9 mouse cellular contexts compared by ENCODE assay signal in genomic region chr3:109309317-109310265, GRCm38 (mm10). TPM values are rescaled to one million over a fixed set of nuclear protein-coding genes. Genes with fewer than 3 reads are reported as not detected.
DNase-seq lines count a peak whose midpoint lies in the region; ATAC-seq and TF ChIP-seq lines count a peak whose summit lies in the region.
"Had no signal": no experiment of that assay in that cellular context is flagged by ENCODE, and none has a peak within 500 bp of the region (broad histone marks: within the 10 kb centered on the region; RNA-seq: fewer than 3 reads in every experiment).

No protein-coding gene starts in this region.

- ATAC-seq in heart, embryonic 11.5 days (replicated peaks; ENCODE audit: insufficient number of reproducible peaks, low FRiP score, low TSS enrichment): peak; percentile 53; the same call in 1 of the 2 replicates
- ATAC-seq in frontal cortex, adult (ENCODE audit: low TSS enrichment): no peak
- no peak for ATAC-seq in cerebellum, adult (ENCODE audit: insufficient number of reproducible peaks, low FRiP score, low TSS enrichment)
- ATAC-seq in hindbrain, embryonic 14.5 days (ENCODE audit: low FRiP score): no peak; the same call in 1 of the 2 replicates

- DNase-seq in adipocyte (ENCODE audit: low spot score): peak; percentile 82
- peak; percentile 54 to 61 for DNase-seq in kidney, postnatal 36 days
- DNase-seq in right cerebral cortex, postnatal 4 days: no peak
- no peak for DNase-seq in hindbrain, embryonic 14.5 days (ENCODE audit: low spot score)

- no peaks in the 10 kb centered on the region for H3K36me3 ChIP-seq in C2C12 (ENCODE audit: control insufficient read depth, insufficient read depth)
- H3K36me3 ChIP-seq in heart, embryonic 11.5 days (ENCODE audit: control insufficient read depth, insufficient read depth, low read length): no peaks in the 10 kb centered on the region
- no peaks in the 10 kb centered on the region for H3K36me3 ChIP-seq in hindbrain, embryonic 14.5 days (replicated peaks; ENCODE audit: control insufficient read depth, insufficient read depth)
- H3K36me3 ChIP-seq: neural tube, embryonic 12.5 days had no signal

- H3K79me2 ChIP-seq in C2C12 (ENCODE audit: control insufficient read depth, insufficient read depth): no peaks in the 10 kb centered on the region

- WGBS in heart, embryonic 11.5 days (ENCODE audit: insufficient replicate concordance): 69% methylated on average over 18 of the region's 18 CpGs
- WGBS in hindbrain, embryonic 14.5 days: 85% methylated on average over 18 of the region's 18 CpGs

- no peak overlapping the region; the same call in 1 of the 2 replicates for H3K4me2 ChIP-seq in heart, embryonic 11.5 days
- H3K4me2 ChIP-seq in hindbrain, embryonic 14.5 days (replicated peaks): no peak overlapping the region
- H3K4me2 ChIP-seq: neural tube, embryonic 12.5 days had no signal

- peak overlapping the region; percentile 12; the same call in 1 of the 2 replicates for H3K27ac ChIP-seq in heart, embryonic 11.5 days (ENCODE audit: low read depth, low read length)
- no peak overlapping the region for H3K27ac ChIP-seq in hindbrain, embryonic 14.5 days
- H3K27ac ChIP-seq: neural tube, embryonic 12.5 days had no signal

- no peak overlapping the region for H3ac ChIP-seq in C2C12 (ENCODE audit: control insufficient read depth, insufficient read length, low read depth)

- no peaks in the 10 kb centered on the region for H3K9me3 ChIP-seq in heart, embryonic 11.5 days (replicated peaks; ENCODE audit: control insufficient read depth, low read length)
- no peaks in the 10 kb centered on the region for H3K9me3 ChIP-seq in hindbrain, embryonic 14.5 days (ENCODE audit: control insufficient read depth, low read length)
- H3K9me3 ChIP-seq: neural tube, embryonic 12.5 days had no signal

- H3K27me3 ChIP-seq in C2C12 (ENCODE audit: control insufficient read depth, insufficient read depth, insufficient read length): no peaks in the 10 kb centered on the region
- no peaks in the 10 kb centered on the region for H3K27me3 ChIP-seq in heart, embryonic 11.5 days (ENCODE audit: control insufficient read depth, insufficient read depth, low read length)
- H3K27me3 ChIP-seq in hindbrain, embryonic 14.5 days (ENCODE audit: control insufficient read depth, insufficient read depth, low read length): no peaks in the 10 kb centered on the region
- H3K27me3 ChIP-seq: neural tube, embryonic 12.5 days had no signal

- no peak overlapping the region for H3K4me3 ChIP-seq in C2C12 (ENCODE audit: insufficient read depth, poor library complexity, severe bottlenecking)
- no peak overlapping the region for H3K4me3 ChIP-seq in heart, embryonic 11.5 days (ENCODE audit: low read depth, low read length)
- H3K4me3 ChIP-seq in hindbrain, embryonic 14.5 days (replicated peaks; ENCODE audit: low read length): no peak overlapping the region
- H3K4me3 ChIP-seq: neural tube, embryonic 12.5 days had no signal

- H3K9ac ChIP-seq in heart, embryonic 11.5 days (ENCODE audit: low read depth, low read length): no peak overlapping the region
- no peak overlapping the region for H3K9ac ChIP-seq in hindbrain, embryonic 14.5 days
- H3K9ac ChIP-seq: neural tube, embryonic 12.5 days had no signal

- H3K4me1 ChIP-seq in heart, embryonic 11.5 days (ENCODE audit: control insufficient read depth, insufficient read depth, low read length): peaks cover 11% of the 10 kb centered on the region; the same call in 1 of the 2 replicates
- no peaks in the 10 kb centered on the region for H3K4me1 ChIP-seq in hindbrain, embryonic 14.5 days (replicated peaks; ENCODE audit: control insufficient read depth, insufficient read depth, low read length)
- H3K4me1 ChIP-seq: neural tube, embryonic 12.5 days had no signal

- TF ChIP-seq CTCF in C2C12 (IDR thresholded peaks at IDR 0.05; ENCODE audit: control insufficient read depth, insufficient read depth, insufficient read length): no peak

- H3K79me3 ChIP-seq in C2C12 (ENCODE audit: low read depth): no peaks in the 10 kb centered on the region

TF ChIP-seq in C2C12, 6 proteins besides CTCF, POLR2A, EP300 and RAD21:
- peak; percentile 88 for TF ChIP-seq MYOD1 (IDR thresholded peaks at IDR 0.05; ENCODE audit: control insufficient read depth, insufficient read length, low read depth)
- no peak for TF ChIP-seq MAX (IDR thresholded peaks at IDR 0.05)

RNA-seq across cellular contexts. Expression of gene Vav3, which starts 30.9 kb away (rescaled TPM):
- polyA plus RNA-seq in C2C12 (2012; fragmentation: generic; extraction: Trizol): 2.2 TPM
- polyA plus RNA-seq in heart, embryonic 11.5 days (2014; fragmentation: Nextera tagmentation; extraction: Ambion mirVana): 12.9 TPM in 2 replicates
- polyA plus RNA-seq in hindbrain, embryonic 14.5 days (2014; fragmentation: Nextera tagmentation; extraction: Ambion mirVana): 15.5 and 18.8 TPM in 2 replicates

Comparison
In these comparisons a context has a peak if more than half of its experiments do, and no peak if none do; other contexts are left out.
1. DNase-seq: peak in adipocyte (single experiment) and kidney, postnatal 36 days (2 of 2); none in right cerebral cortex, postnatal 4 days (single experiment) and hindbrain, embryonic 14.5 days (single experiment).